Comparison of ENCODE assay signal across 8 mouse cellular contexts in the genomic region with DNA sequence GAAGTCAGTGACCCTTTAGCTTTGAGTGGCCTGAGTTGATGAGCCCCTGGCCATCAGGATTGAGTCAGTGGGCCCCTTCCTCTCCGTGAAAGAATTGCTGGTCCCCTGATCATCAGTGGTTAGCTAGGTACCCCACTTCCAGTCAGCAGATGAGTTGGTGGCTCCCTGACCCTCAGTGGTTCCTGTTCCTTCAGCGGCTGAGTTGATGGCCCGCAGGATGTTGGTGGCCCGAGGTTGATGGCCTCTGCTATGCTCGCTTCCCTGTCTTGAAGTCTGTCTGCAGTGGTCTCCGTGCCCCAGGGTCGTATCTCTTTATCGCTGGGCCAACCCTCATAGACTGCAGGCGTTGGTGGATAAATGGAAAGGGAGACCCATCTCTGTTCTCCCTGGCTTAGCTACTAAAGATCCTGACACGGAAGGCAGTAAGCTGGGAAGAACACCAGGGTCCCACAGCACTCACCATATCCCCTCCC. TPM values are rescaled to one million over a fixed set of nuclear protein-coding genes. Genes with fewer than 3 reads are reported as not detected.
DNase-seq lines count a peak whose midpoint lies in the region; ATAC-seq and TF ChIP-seq lines count a peak whose summit lies in the region.

No protein-coding gene starts in this region.

- H3K4me3 ChIP-seq in kidney, postnatal 0 days (replicated peaks; ENCODE audit: low read depth, low read length) = peak overlapping the region; percentile 90

- H3K36me3 ChIP-seq in kidney, postnatal 0 days (ENCODE audit: insufficient read depth, low read length) = no peaks in the 10 kb centered on the region

- no peak overlapping the region for H3K27ac ChIP-seq in kidney, postnatal 0 days

- TF ChIP-seq CTCF in kidney, postnatal 0 days (IDR thresholded peaks at IDR 0.05; ENCODE audit: low read depth) = no peak

- H3K27me3 ChIP-seq in kidney, postnatal 0 days (ENCODE audit: insufficient read depth, low read length) = no peaks in the 10 kb centered on the region

- peak overlapping the region; percentile 65 for H3K4me2 ChIP-seq in kidney, postnatal 0 days (ENCODE audit: low read length)

- DNase-seq in kidney, postnatal 0 days (ENCODE audit: low spot score) = no peak
- no peak for DNase-seq in kidney, postnatal 14 days
- DNase-seq in brain, adult 2 months (ENCODE audit: low read depth, low spot score) = peak; percentile 7
- no peak for DNase-seq in thymus, postnatal 14 days
- no peak for DNase-seq in spleen, postnatal 36 days (ENCODE audit: low spot score in 2 of 2)
- no peak for DNase-seq in left cerebral cortex, adult 11 months (ENCODE audit: low spot score)

- no peak; the same call in 1 of the 2 replicates for ATAC-seq in kidney, postnatal 0 days (replicated peaks; ENCODE audit: low FRiP score, low read depth)
- ATAC-seq in granulocyte monocyte progenitor cell, adult 5-6 weeks (replicated peaks; ENCODE audit: poor library complexity, severe bottlenecking) = peak; percentile 61
- peak; percentile 55 for ATAC-seq in megakaryocyte, adult 5-6 weeks (ENCODE audit: poor library complexity, severe bottlenecking)

- no peaks in the 10 kb centered on the region for H3K9me3 ChIP-seq in kidney, postnatal 0 days (replicated peaks; ENCODE audit: low read length)

- 0 out of 2 replicates have a peak, but pooled peaks cover 6% of the 10 kb centered on the region for H3K4me1 ChIP-seq in kidney, postnatal 0 days (replicated peaks; ENCODE audit: insufficient read depth, low read length)

- 2% methylated on average over 10 of the region's 10 CpGs for WGBS in kidney, postnatal 0 days

- peak overlapping the region; percentile 91 for H3K9ac ChIP-seq in kidney, postnatal 0 days (ENCODE audit: low read depth, low read length)

RNA-seq across cellular contexts. Expression of a gene that starts 0.4 kb away (rescaled TPM):
- polyA plus RNA-seq in kidney, postnatal 0 days (2015; fragmentation: Nextera tagmentation; extraction: Ambion mirVana) = 7.7 and 8.0 TPM in 2 replicates
- total RNA-seq in granulocyte monocyte progenitor cell, adult 5-6 weeks (2014; fragmentation: Nextera tagmentation) = 3.2 and 10.4 TPM in 2 replicates
- total RNA-seq in granulocyte monocyte progenitor cell, adult 5-6 weeks (2017) = 4.4 and 5.4 TPM in 2 replicates
- 0.29 and 3.0 TPM in 2 replicates for total RNA-seq in megakaryocyte, adult 5-6 weeks (2015)
- total RNA-seq in megakaryocyte, adult 5-6 weeks (2017) = 0.69 and 1.5 TPM in 2 replicates

RNA-seq across cellular contexts. Expression of a gene that starts 0.6 kb away (rescaled TPM):
- polyA plus RNA-seq in kidney, postnatal 0 days (2015; fragmentation: Nextera tagmentation; extraction: Ambion mirVana) = 3.7 and 4.1 TPM in 2 replicates
- total RNA-seq in granulocyte monocyte progenitor cell, adult 5-6 weeks (2014; fragmentation: Nextera tagmentation) = 0.26 and 1.0 TPM in 2 replicates
- total RNA-seq in granulocyte monocyte progenitor cell, adult 5-6 weeks (2017) = 0.26 and 1.6 TPM in 2 replicates
- 0.31 and 1.3 TPM in 2 replicates for total RNA-seq in megakaryocyte, adult 5-6 weeks (2015)
- 0.45 and 2.2 TPM in 2 replicates for total RNA-seq in megakaryocyte, adult 5-6 weeks (2017)

RNA-seq across cellular contexts. Expression of a gene that starts 36.2 kb away (rescaled TPM):
- 1.3 and 1.6 TPM in 2 replicates for polyA plus RNA-seq in kidney, postnatal 0 days (2015; fragmentation: Nextera tagmentation; extraction: Ambion mirVana)
- total RNA-seq in granulocyte monocyte progenitor cell, adult 5-6 weeks (2014; fragmentation: Nextera tagmentation) = 0.11 TPM in 1 of 2 replicates, not detected in the other
- total RNA-seq in granulocyte monocyte progenitor cell, adult 5-6 weeks (2017) = not detected in 2 replicates
- total RNA-seq in megakaryocyte, adult 5-6 weeks (2015) = not detected in 2 replicates
- not detected in 2 replicates for total RNA-seq in megakaryocyte, adult 5-6 weeks (2017)
